Mouse (Mus musculus) spleen, adult 2 months (tissue): ENCODE measurements around the gene Mylk3.

Source experiments
- CTCF ChIP-seq: fragments of 200-500 bp; IDR thresholded peaks from 2 replicates; pipeline ENCODE4 v1.5.1; 2011; ENCODE audit warnings: mild to moderate bottlenecking, inconsistent platforms; ENCODE audit not compliant: insufficient read depth, insufficient read length, insufficient replicate concordance; ENCODE audit errors: extremely low read depth
- POLR2A ChIP-seq: fragments of 200-500 bp; IDR thresholded peaks from 2 replicates; pipeline ENCODE4 v1.6.1; 2011; ENCODE audit warnings: low read depth, low read length, inconsistent platforms

GRCm38 (mm10) chr8:85286846-85287245 lies 99.3 kb downstream of the Mylk3 start:
- TF ChIP-seq POLR2A (no peak), CTCF (no peak)
